Mouse (Mus musculus) stomach, postnatal 0 days (tissue): Measurements from ENCODE around the gene St3gal6.

ENCODE experiments used
- CTCF ChIP-seq: IDR thresholded peaks from 2 replicates; pipeline ENCODE4 v1.5.1; 2016; ENCODE audit warnings: antibody characterized with exemption, low read depth, mild to moderate bottlenecking, moderate library complexity
- EP300 ChIP-seq: optimal IDR thresholded peaks from 2 replicates; pipeline ENCODE3; 2016; ENCODE audit warnings: antibody characterized with exemption

DNA sequence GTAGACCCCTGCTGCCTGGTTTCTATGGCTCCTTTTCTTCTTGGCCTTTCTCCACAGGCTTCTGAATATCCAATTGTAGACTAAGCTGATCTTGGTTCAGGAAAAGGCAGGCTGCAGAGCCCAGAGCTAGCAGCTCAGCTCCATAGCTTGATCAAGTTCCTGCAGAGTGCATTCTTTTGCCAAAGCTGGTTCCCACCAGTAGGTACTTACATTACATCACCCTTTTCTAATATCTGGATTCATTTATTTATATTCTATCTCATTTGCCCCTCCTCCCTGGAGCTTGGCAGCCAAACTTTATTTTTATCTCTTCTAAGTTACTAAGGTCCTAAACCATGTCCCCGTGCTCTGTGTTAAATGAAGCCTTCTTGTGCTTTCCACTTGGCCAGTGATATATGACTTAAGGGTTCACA lies 24.9 kb downstream of the St3gal6 start:
- TF ChIP-seq CTCF (no peak), EP300 (no peak)
